Mouse (Mus musculus): ENCODE results near the gene Ggct. TPM values are rescaled to one million over a fixed set of nuclear protein-coding genes. Genes with fewer than 3 reads are reported as not detected.

Gene Ggct
- total RNA-seq (2023; ENCODE audit: inconsistent age): 23.9 to 28.9 TPM (median 25.4 TPM) in 4 replicates

GRCm38 (mm10) chr6:54992734-54993260 lies at the start of gene Ggct:
Gene Ggct, minus strand, starts transcription at chr6:54992950.

GRCm38 (mm10) chr6:55037799-55038670 lies 45.3 kb upstream of the Ggct start, which contains the start of gene Gars:
Gene Gars, plus strand, starts transcription at chr6:55038007.

GRCm38 (mm10) chr6:54972111-54972928 lies 20.4 kb downstream of the Ggct start, which contains the start of gene Nod1:
Gene Nod1, minus strand, starts transcription at chr6:54972612.

Other genes with a start within 250 kb of the Ggct start
- 38.4 to 50.1 TPM (median 44.0 TPM) in 4 replicates for gene Znrf2, start 176.0 kb downstream of the Ggct start, total RNA-seq (2023; ENCODE audit: inconsistent age)
- gene Nod1, start 20.3 kb downstream of the Ggct start, total RNA-seq (2023; ENCODE audit: inconsistent age): 19.3 to 23.1 TPM (median 19.8 TPM) in 4 replicates
- 59.2 to 64.6 TPM (median 60.7 TPM) in 4 replicates for gene Gars, start 45.1 kb upstream of the Ggct start, total RNA-seq (2023; ENCODE audit: inconsistent age)
- not detected in 4 replicates for gene Crhr2, start 140.1 kb upstream of the Ggct start, total RNA-seq (2023; ENCODE audit: inconsistent age)
- gene Inmt, start 182.1 kb upstream of the Ggct start, total RNA-seq (2023; ENCODE audit: inconsistent age): not detected in 4 replicates
- not detected in 4 replicates for gene Mindy4, start 210.4 kb upstream of the Ggct start, total RNA-seq (2023; ENCODE audit: inconsistent age)